Mouse (Mus musculus) liver, embryonic 12.5 days (tissue): ENCODE measurements around the gene Cxcl13. TPM values are rescaled to one million over a fixed set of nuclear protein-coding genes. Genes with fewer than 3 reads are reported as not detected.
A peak's percentile ranks its signal among the peaks of the same experiment; 100 is the strongest.

Source experiments
- ATAC-seq: fragments of 200-750 bp; cut with Nextera tagmentation; 2 replicates; pipeline ENCODE4 v1.8.0; 2017; ENCODE audit warnings: moderate number of reproducible peaks, mild to moderate bottlenecking, moderate library complexity
- H3K27ac ChIP-seq: fragments of 300-500 bp; sonication (generic); 2 replicates; pipeline ENCODE4 v1.5.1; 2016; ENCODE audit warnings: mild to moderate bottlenecking
- H3K27me3 ChIP-seq: fragments of 300-500 bp; sonication (generic); replicated peaks from 2 replicates; pipeline ENCODE4 v1.6.1; 2016; ENCODE audit warnings: mild to moderate bottlenecking, moderate library complexity
- H3K36me3 ChIP-seq: fragments of 300-500 bp; sonication (generic); 2 replicates; pipeline ENCODE4 v1.6.1; 2016; ENCODE audit warnings: mild to moderate bottlenecking, moderate library complexity
- H3K4me1 ChIP-seq: fragments of 300-500 bp; sonication (generic); 2 replicates; pipeline ENCODE4 v1.6.1; 2016
- H3K4me2 ChIP-seq: fragments of 300-500 bp; sonication (generic); 2 replicates; pipeline ENCODE4 v1.6.1; 2016; ENCODE audit warnings: mild to moderate bottlenecking, moderate library complexity
- H3K4me3 ChIP-seq: fragments of 300-500 bp; sonication (generic); 2 replicates; pipeline ENCODE4 v1.5.1; 2016; ENCODE audit warnings: mild to moderate bottlenecking, moderate library complexity
- H3K9ac ChIP-seq: fragments of 300-500 bp; sonication (generic); 2 replicates; pipeline ENCODE4 v1.6.1; 2016; ENCODE audit warnings: mild to moderate bottlenecking, moderate library complexity
- H3K9me3 ChIP-seq: fragments of 300-500 bp; sonication (generic); replicated peaks from 2 replicates; pipeline ENCODE4 v1.6.1; 2016; ENCODE audit warnings: mild to moderate bottlenecking, moderate library complexity
- whole genome bisulfite sequencing: fragments of 180-500 bp; shearing (Covaris S2); methylation state at CpG from one replicate; pipeline ENCODE4 v1.1.7; 2016; ENCODE audit not compliant: insufficient replicate concordance; 5-methylcytosine and 5-hydroxymethylcytosine counted together
- polyA plus RNA-seq: library from polyadenylated mRNA; unstranded; fragments of >200 nt; fragmentation: Nextera tagmentation; extraction: Ambion mirVana; gene quantifications from 2 replicates; pipeline ENCODE4 v1.2.1, GENCODE M21; 2016

Cxcl13 gene
- polyA plus RNA-seq, 1 experiment from 2014 or later = 0.14 TPM

DNA sequence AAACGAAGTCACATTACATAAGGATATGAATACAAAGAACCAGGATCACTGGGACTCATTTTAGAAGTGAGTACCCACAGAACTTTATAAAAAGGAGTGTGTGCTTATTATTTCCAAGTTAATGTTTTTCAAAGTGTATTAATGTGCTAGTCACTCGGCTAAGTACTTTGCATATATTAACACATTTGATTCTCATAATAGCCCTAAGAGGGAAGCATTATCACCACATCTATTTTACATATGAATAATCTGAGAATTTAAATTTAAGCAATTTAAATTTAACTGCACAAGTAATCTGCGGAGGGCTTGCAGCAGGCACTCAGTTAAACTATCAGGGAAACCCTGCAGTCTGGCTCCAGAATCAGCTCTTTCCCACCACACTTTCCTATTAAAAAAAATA lies 40.5 kb downstream of the Cxcl13 start:
- Histone ChIP-seq H3K9ac (no peak overlapping the region), H3K4me2 (no peak overlapping the region), H3K4me1 (no peaks in the 10 kb centered on the region), H3K9me3 (no peaks in the 10 kb centered on the region), H3K36me3 (no peaks in the 10 kb centered on the region), H3K27ac (no peak overlapping the region), H3K4me3 (no peak overlapping the region), H3K27me3 (no peaks in the 10 kb centered on the region)
- WGBS = 67% methylated on average over 3 of the region's 3 CpGs
- ATAC-seq = no peak

GRCm38 (mm10) chr5:96003348-96003747 lies 46.6 kb downstream of the Cxcl13 start:
- Histone ChIP-seq H3K9me3 (no peaks in the 10 kb centered on the region), H3K36me3 (no peaks in the 10 kb centered on the region), H3K27ac (no peak overlapping the region), H3K27me3 (no peaks in the 10 kb centered on the region), H3K9ac (no peak overlapping the region), H3K4me1 (no peaks in the 10 kb centered on the region), H3K4me3 (no peak overlapping the region), H3K4me2 (no peak overlapping the region)
- ATAC-seq = 0 out of 2 replicates have a peak, but pooled peaks have one; percentile 37

DNA sequence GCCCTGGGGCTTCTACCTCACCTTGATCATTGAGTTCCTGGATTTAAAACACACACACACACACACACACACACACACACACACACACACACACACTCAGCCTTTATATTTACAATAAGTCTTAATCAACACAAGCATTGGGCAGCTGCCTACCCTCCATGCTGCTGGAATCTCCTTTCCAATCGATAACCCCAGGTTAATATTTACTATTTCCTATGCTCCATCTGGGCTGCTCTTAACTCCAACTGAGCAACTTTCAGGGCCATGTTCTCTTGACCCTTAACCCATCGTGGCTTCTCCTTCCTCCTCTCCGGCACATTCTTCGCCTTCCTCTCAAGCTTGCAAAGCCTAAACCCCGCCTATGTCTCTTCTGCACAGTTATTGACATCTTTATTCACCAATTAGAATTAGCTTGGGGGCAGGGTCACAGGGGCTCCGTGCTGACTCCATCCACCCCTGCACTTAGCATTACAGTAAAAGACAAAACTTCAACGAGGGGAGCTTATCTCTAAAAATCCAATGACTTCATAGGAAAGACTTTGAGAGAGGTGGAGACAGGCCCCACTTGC lies 51.6 kb downstream of the Cxcl13 start:
- no peak overlapping the region for H3K4me2 ChIP-seq
- H3K27ac ChIP-seq = no peak overlapping the region
- H3K4me1 ChIP-seq = no peaks in the 10 kb centered on the region
- H3K9me3 ChIP-seq = no peaks in the 10 kb centered on the region
- peak; percentile 63 for ATAC-seq
- no peaks in the 10 kb centered on the region for H3K36me3 ChIP-seq
- H3K4me3 ChIP-seq = no peak overlapping the region
- H3K9ac ChIP-seq = no peak overlapping the region
- no peaks in the 10 kb centered on the region for H3K27me3 ChIP-seq
- WGBS = 36% methylated on average over 7 of the region's 7 CpGs

- no peak overlapping the region for H3K27ac ChIP-seq
- H3K9ac ChIP-seq = no peak overlapping the region
- H3K4me1 ChIP-seq = no peaks in the 10 kb centered on the region
- H3K4me2 ChIP-seq = no peak overlapping the region
- no peaks in the 10 kb centered on the region for H3K36me3 ChIP-seq
- ATAC-seq = no peak
- no peaks in the 10 kb centered on the region for H3K9me3 ChIP-seq
- H3K4me3 ChIP-seq = no peak overlapping the region
- no peaks in the 10 kb centered on the region for H3K27me3 ChIP-seq
- 50% methylated on average over 1 of the region's 1 CpGs for WGBS
Measured at GRCm38 (mm10) chr5:96009076-96009475, 52.3 kb downstream of the Cxcl13 start.

Other genes with a start within 250 kb of the Cxcl13 start
- gene Gm7978, start 220.8 kb upstream of the Cxcl13 start, polyA plus RNA-seq = not detected in 2 replicates
- gene Gm7982, start 214.9 kb upstream of the Cxcl13 start, polyA plus RNA-seq = not detected in 2 replicates
- not detected in 2 replicates for gene E330014E10Rik, start 181.0 kb upstream of the Cxcl13 start, polyA plus RNA-seq
- gene Cnot6l, start 207.2 kb downstream of the Cxcl13 start, polyA plus RNA-seq = 9.1 and 12.1 TPM in 2 replicates